17 mouse cellular contexts compared by ENCODE assay signal in genomic region chr10:26985451-26985850, GRCm38 (mm10).
"Had no signal": no experiment of that assay in that cellular context is flagged by ENCODE, and none has a peak within 500 bp of the region (broad histone marks: within the 10 kb centered on the region; RNA-seq: fewer than 3 reads in every experiment).

No protein-coding gene starts in this region.

- H3K27ac ChIP-seq: layer of hippocampus, adult 2 months; liver, embryonic 13.5 days; midbrain, embryonic 13.5 days; neural tube, embryonic 13.5 days; stomach, embryonic 15.5 days had no signal

- H3K9me3 ChIP-seq: liver, embryonic 13.5 days; midbrain, embryonic 13.5 days; neural tube, embryonic 13.5 days; stomach, embryonic 15.5 days had no signal

- H3K27me3 ChIP-seq: liver, embryonic 13.5 days; midbrain, embryonic 13.5 days; neural tube, embryonic 13.5 days; stomach, embryonic 15.5 days had no signal

- H3K4me3 ChIP-seq: layer of hippocampus, adult 2 months; liver, embryonic 13.5 days; midbrain, embryonic 13.5 days; myocyte; neural tube, embryonic 13.5 days; stomach, embryonic 15.5 days had no signal

- H3K36me3 ChIP-seq: liver, embryonic 13.5 days; midbrain, embryonic 13.5 days; neural tube, embryonic 13.5 days; stomach, embryonic 15.5 days had no signal

- H3K4me1 ChIP-seq: liver, embryonic 13.5 days; midbrain, embryonic 13.5 days; neural tube, embryonic 13.5 days; stomach, embryonic 15.5 days had no signal

- H3K9ac ChIP-seq: liver, embryonic 13.5 days; midbrain, embryonic 13.5 days; neural tube, embryonic 13.5 days; stomach, embryonic 15.5 days had no signal

- ATAC-seq: intestine, postnatal 0 days; midbrain, embryonic 13.5 days; midbrain, embryonic 16.5 days had no signal

- DNase-seq: kidney, adult 2 months; kidney, postnatal 14 days; kidney, postnatal 4 days; layer of hippocampus, adult 9-11 months; liver, embryonic 13.5 days; lung, adult 2 months; lung, postnatal 14 days; lung, postnatal 4 days; spleen, adult 18-20 months; thymus, postnatal 25 days had no signal

- H3K4me2 ChIP-seq: liver, embryonic 13.5 days; midbrain, embryonic 13.5 days; neural tube, embryonic 13.5 days; stomach, embryonic 15.5 days had no signal
